Comparison of ENCODE assay signal across 30 mouse cellular contexts in the genomic region with DNA sequence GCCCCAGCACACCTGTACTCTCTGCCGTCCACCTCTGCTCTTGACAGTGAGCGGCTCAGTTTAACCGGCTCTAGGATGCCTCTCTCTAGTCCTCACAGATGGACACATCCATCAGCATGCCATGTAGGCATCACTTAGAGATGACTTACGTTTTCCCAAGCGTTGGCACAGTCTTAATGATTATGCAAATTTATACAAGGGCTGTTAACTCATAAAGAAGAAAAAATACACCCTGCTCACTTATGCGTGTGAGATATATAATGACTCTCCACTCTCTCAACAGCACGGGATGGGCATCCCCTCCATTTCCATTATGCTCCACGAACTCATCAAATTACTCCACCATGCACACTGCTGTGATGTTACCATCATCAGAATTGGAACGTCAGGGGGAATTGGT.
DNase-seq lines count a peak whose midpoint lies in the region; ATAC-seq and TF ChIP-seq lines count a peak whose summit lies in the region.
"Had no signal": no experiment of that assay in that cellular context is flagged by ENCODE, and none has a peak within 500 bp of the region (broad histone marks: within the 10 kb centered on the region; RNA-seq: fewer than 3 reads in every experiment).

No protein-coding gene starts in this region.

- DNase-seq in hindbrain, embryonic 11.5 days (ENCODE audit: low spot score): no peak
- peak; percentile 59 for DNase-seq in brain, embryonic 14.5 days (ENCODE audit: low read depth)
- DNase-seq in hindbrain, postnatal 0 days (ENCODE audit: low spot score): no peak
- no peak for DNase-seq in lung, postnatal 10 days
- no peak for DNase-seq in frontal cortex, adult 2 months (ENCODE audit: extremely low spot score in 1 of 2, low spot score in 1 of 2)
- no peak for DNase-seq in urinary bladder, postnatal 25 days (ENCODE audit: low spot score)
- DNase-seq: adrenal gland, adult 2 months; B cell, adult 2 months; cerebellum, adult 8-10 months; cerebellum, postnatal 36 days; embryo, embryonic 11 days; gastrocnemius, postnatal 10 days; heart, postnatal 10 days; kidney, adult 2 months; kidney, postnatal 14 days; layer of hippocampus, adult 9-11 months; liver, embryonic 13.5 days; lung, adult 18-20 months; right cerebral cortex, postnatal 14 days had no signal

- H3K4me1 ChIP-seq in hindbrain, embryonic 13.5 days (replicated peaks): peaks cover 5% of the 10 kb centered on the region; the same call in 1 of the 2 replicates
- no peaks in the 10 kb centered on the region for H3K4me1 ChIP-seq in hindbrain, embryonic 11.5 days (replicated peaks; ENCODE audit: control insufficient read depth, insufficient read depth, low read length)
- peaks cover 4% of the 10 kb centered on the region; the same call in 1 of the 2 replicates for H3K4me1 ChIP-seq in forebrain, embryonic 16.5 days (replicated peaks; ENCODE audit: control insufficient read depth, insufficient read depth, low read length)
- no peaks in the 10 kb centered on the region for H3K4me1 ChIP-seq in hindbrain, postnatal 0 days (ENCODE audit: insufficient read depth, low read length)
- H3K4me1 ChIP-seq: heart, embryonic 13.5 days; intestine, embryonic 15.5 days; liver, embryonic 13.5 days; stomach, embryonic 15.5 days had no signal

- peak; percentile 88 for ATAC-seq in hindbrain, embryonic 13.5 days (ENCODE audit: low FRiP score)
- ATAC-seq in hindbrain, embryonic 11.5 days (ENCODE audit: low FRiP score): no peak
- peak; percentile 87 for ATAC-seq in forebrain, embryonic 16.5 days
- ATAC-seq in hindbrain, postnatal 0 days: 0 out of 2 replicates have a peak, but pooled peaks have one; percentile 53
- ATAC-seq: intestine, embryonic 15.5 days; lung, postnatal 0 days had no signal

- TF ChIP-seq POLR2A in brain, embryonic 14.5 days (IDR thresholded peaks at IDR 0.05; ENCODE audit: borderline replicate concordance, extremely low read depth, insufficient read depth, insufficient read length, poor library complexity, severe bottlenecking): no peak

- no peaks in the 10 kb centered on the region for H3K9me3 ChIP-seq in hindbrain, embryonic 13.5 days
- H3K9me3 ChIP-seq in hindbrain, embryonic 11.5 days (ENCODE audit: control insufficient read depth, low read length): no peaks in the 10 kb centered on the region
- H3K9me3 ChIP-seq in forebrain, embryonic 16.5 days (ENCODE audit: control insufficient read depth, low read length): no peaks in the 10 kb centered on the region
- no peaks in the 10 kb centered on the region for H3K9me3 ChIP-seq in hindbrain, postnatal 0 days (ENCODE audit: low read length)
- H3K9me3 ChIP-seq: embryonic facial prominence, embryonic 12.5 days; heart, embryonic 13.5 days; intestine, embryonic 15.5 days; limb, embryonic 10.5 days; limb, embryonic 15.5 days; liver, embryonic 13.5 days; stomach, embryonic 15.5 days had no signal

- no peak overlapping the region for H3K9ac ChIP-seq in hindbrain, embryonic 13.5 days
- no peak overlapping the region for H3K9ac ChIP-seq in hindbrain, embryonic 11.5 days (ENCODE audit: low read depth, low read length)
- H3K9ac ChIP-seq in forebrain, embryonic 16.5 days (replicated peaks; ENCODE audit: low read depth, low read length): no peak overlapping the region
- no peak overlapping the region for H3K9ac ChIP-seq in hindbrain, postnatal 0 days (replicated peaks; ENCODE audit: low read length)
- H3K9ac ChIP-seq: embryonic facial prominence, embryonic 12.5 days; heart, embryonic 13.5 days; intestine, embryonic 15.5 days; limb, embryonic 15.5 days; liver, embryonic 13.5 days; stomach, embryonic 15.5 days had no signal

- no peaks in the 10 kb centered on the region for H3K36me3 ChIP-seq in hindbrain, embryonic 13.5 days
- no peaks in the 10 kb centered on the region for H3K36me3 ChIP-seq in hindbrain, embryonic 11.5 days (ENCODE audit: control insufficient read depth, insufficient read depth, low read length)
- no peaks in the 10 kb centered on the region for H3K36me3 ChIP-seq in forebrain, embryonic 16.5 days (ENCODE audit: control insufficient read depth, insufficient read depth)
- H3K36me3 ChIP-seq in hindbrain, postnatal 0 days (ENCODE audit: insufficient read depth, low read length): no peaks in the 10 kb centered on the region
- H3K36me3 ChIP-seq: embryonic facial prominence, embryonic 12.5 days; heart, embryonic 13.5 days; intestine, embryonic 15.5 days; limb, embryonic 10.5 days; limb, embryonic 15.5 days; liver, embryonic 13.5 days; stomach, embryonic 15.5 days had no signal

- WGBS in hindbrain, embryonic 13.5 days: 60% methylated on average over 9 of the region's 9 CpGs
- WGBS in hindbrain, embryonic 11.5 days: 85% methylated on average over 9 of the region's 9 CpGs
- 44% methylated on average over 9 of the region's 9 CpGs for WGBS in forebrain, embryonic 16.5 days
- WGBS in hindbrain, postnatal 0 days: 54% methylated on average over 9 of the region's 9 CpGs

- no peak overlapping the region; the same call in 1 of the 2 replicates for H3K27ac ChIP-seq in hindbrain, embryonic 13.5 days
- H3K27ac ChIP-seq in hindbrain, embryonic 11.5 days (ENCODE audit: low read depth, low read length): no peak overlapping the region
- no peak overlapping the region for H3K27ac ChIP-seq in forebrain, embryonic 16.5 days (ENCODE audit: low read length)
- no peak overlapping the region for H3K27ac ChIP-seq in hindbrain, postnatal 0 days
- H3K27ac ChIP-seq: embryonic facial prominence, embryonic 12.5 days; heart, embryonic 13.5 days; intestine, embryonic 15.5 days; limb, embryonic 10.5 days; limb, embryonic 15.5 days; liver, embryonic 13.5 days; macrophage; stomach, embryonic 15.5 days had no signal

- no peak overlapping the region for H3K4me2 ChIP-seq in hindbrain, embryonic 13.5 days
- no peak overlapping the region for H3K4me2 ChIP-seq in hindbrain, embryonic 11.5 days (replicated peaks; ENCODE audit: low read depth, low read length)
- no peak overlapping the region for H3K4me2 ChIP-seq in forebrain, embryonic 16.5 days (ENCODE audit: low read length)
- H3K4me2 ChIP-seq in hindbrain, postnatal 0 days (ENCODE audit: low read depth, low read length): no peak overlapping the region
- H3K4me2 ChIP-seq: embryonic facial prominence, embryonic 12.5 days; heart, embryonic 13.5 days; intestine, embryonic 15.5 days; limb, embryonic 15.5 days; liver, embryonic 13.5 days; stomach, embryonic 15.5 days had no signal

- TF ChIP-seq CTCF in brain, embryonic 14.5 days (IDR thresholded peaks at IDR 0.05; ENCODE audit: borderline replicate concordance, extremely low read depth, insufficient read depth, insufficient read length): no peak
- no peak for TF ChIP-seq CTCF in hindbrain, postnatal 0 days (IDR thresholded peaks at IDR 0.05; ENCODE audit: low read depth)

- H3K4me3 ChIP-seq in hindbrain, embryonic 13.5 days: no peak overlapping the region
- H3K4me3 ChIP-seq in hindbrain, embryonic 11.5 days (ENCODE audit: low read depth, low read length): no peak overlapping the region
- no peak overlapping the region for H3K4me3 ChIP-seq in forebrain, embryonic 16.5 days (replicated peaks; ENCODE audit: low read length)
- H3K4me3 ChIP-seq in hindbrain, postnatal 0 days (ENCODE audit: low read length): no peak overlapping the region
- H3K4me3 ChIP-seq: embryonic facial prominence, embryonic 12.5 days; heart, embryonic 13.5 days; intestine, embryonic 15.5 days; limb, embryonic 10.5 days; limb, embryonic 15.5 days; liver, embryonic 13.5 days; myocyte; stomach, embryonic 15.5 days had no signal

- H3K27me3 ChIP-seq in hindbrain, embryonic 13.5 days: no peaks in the 10 kb centered on the region
- H3K27me3 ChIP-seq in hindbrain, embryonic 11.5 days (ENCODE audit: control insufficient read depth, insufficient read depth, low read length): no peaks in the 10 kb centered on the region
- H3K27me3 ChIP-seq in forebrain, embryonic 16.5 days (replicated peaks; ENCODE audit: control insufficient read depth, insufficient read depth, low read length): no peaks in the 10 kb centered on the region
- no peaks in the 10 kb centered on the region for H3K27me3 ChIP-seq in hindbrain, postnatal 0 days (ENCODE audit: insufficient read depth, low read length)
- H3K27me3 ChIP-seq: heart, embryonic 13.5 days; intestine, embryonic 15.5 days; liver, embryonic 13.5 days; stomach, embryonic 15.5 days had no signal
